Comparison of ENCODE assay signal across 24 mouse cellular contexts in genomic region chr14:101806607-101807006, GRCm38 (mm10).
DNase-seq lines count a peak whose midpoint lies in the region; ATAC-seq lines count a peak whose summit lies in the region.
"Had no signal": no experiment of that assay in that cellular context is flagged by ENCODE, and none has a peak within 500 bp of the region (broad histone marks: within the 10 kb centered on the region; RNA-seq: fewer than 3 reads in every experiment).

No protein-coding gene starts in this region.

- peak; percentile 55; the same call in 1 of the 2 replicates for ATAC-seq in kidney, embryonic 15.5 days (replicated peaks; ENCODE audit: low FRiP score)
- no peak for ATAC-seq in lung, embryonic 15.5 days (ENCODE audit: borderline replicate concordance, extremely low read depth, low FRiP score, low TSS enrichment)
- ATAC-seq: activated CD4-positive, CD25-positive, alpha-beta regulatory T cell, adult 4 months; CD4-positive, CD25-positive, alpha-beta regulatory T cell, adult 4 months; forebrain, embryonic 13.5 days; forebrain, embryonic 16.5 days; hindbrain, postnatal 0 days had no signal

- H3K4me3 ChIP-seq in kidney, embryonic 15.5 days (replicated peaks): no peak overlapping the region
- no peak overlapping the region for H3K4me3 ChIP-seq in lung, embryonic 15.5 days
- H3K4me3 ChIP-seq: forebrain, embryonic 10.5 days; forebrain, embryonic 13.5 days; heart, adult 2 months; heart, embryonic 10.5 days; heart, embryonic 13.5 days had no signal

- no peaks in the 10 kb centered on the region for H3K9me3 ChIP-seq in kidney, embryonic 15.5 days (replicated peaks)
- H3K9me3 ChIP-seq in lung, embryonic 15.5 days: no peaks in the 10 kb centered on the region
- H3K9me3 ChIP-seq: forebrain, embryonic 10.5 days; forebrain, embryonic 13.5 days; heart, embryonic 10.5 days; heart, embryonic 13.5 days had no signal

- peak overlapping the region; percentile 54; the same call in 1 of the 2 replicates for H3K27ac ChIP-seq in kidney, embryonic 15.5 days
- H3K27ac ChIP-seq in lung, embryonic 15.5 days: 0 out of 2 replicates have a peak overlapping the region, but pooled peaks have one; percentile 11
- H3K27ac ChIP-seq: forebrain, embryonic 10.5 days; forebrain, embryonic 13.5 days; heart, adult 2 months; heart, embryonic 10.5 days; heart, embryonic 13.5 days; hindbrain, embryonic 14.5 days; hindbrain, postnatal 0 days had no signal

- no peak for DNase-seq in kidney, postnatal 14 days
- no peak for DNase-seq in lung, postnatal 10 days
- peak; percentile 11 for DNase-seq in Muller cell, postnatal 12 days (ENCODE audit: inconsistent ontology term)
- peak; percentile 47 for DNase-seq in adipocyte (ENCODE audit: low spot score)
- DNase-seq: adrenal gland, postnatal 10 days; adrenal gland, postnatal 36 days; cerebellum, adult 18-20 months; cerebellum, adult 9-10 months; cerebellum, postnatal 14 days; gastrocnemius, postnatal 10 days; heart, adult 2 months; heart, postnatal 14 days; heart, postnatal 4 days had no signal

- peaks cover 32% of the 10 kb centered on the region for H3K4me1 ChIP-seq in kidney, embryonic 15.5 days
- H3K4me1 ChIP-seq in lung, embryonic 15.5 days: peaks cover 24% of the 10 kb centered on the region
- H3K4me1 ChIP-seq: forebrain, embryonic 13.5 days had no signal

- no peak overlapping the region for H3K9ac ChIP-seq in kidney, embryonic 15.5 days
- H3K9ac ChIP-seq in lung, embryonic 15.5 days: no peak overlapping the region
- H3K9ac ChIP-seq: forebrain, embryonic 13.5 days; heart, embryonic 13.5 days; hindbrain, embryonic 14.5 days had no signal

- H3K4me2 ChIP-seq in kidney, embryonic 15.5 days: no peak overlapping the region
- no peak overlapping the region for H3K4me2 ChIP-seq in lung, embryonic 15.5 days
- H3K4me2 ChIP-seq: forebrain, embryonic 13.5 days; heart, embryonic 13.5 days; hindbrain, embryonic 14.5 days had no signal

- no peaks in the 10 kb centered on the region for H3K27me3 ChIP-seq in kidney, embryonic 15.5 days
- no peaks in the 10 kb centered on the region for H3K27me3 ChIP-seq in lung, embryonic 15.5 days
- H3K27me3 ChIP-seq: forebrain, embryonic 13.5 days; heart, embryonic 13.5 days had no signal

- 63% methylated on average over 4 of the region's 4 CpGs for WGBS in kidney, embryonic 15.5 days
- WGBS in lung, embryonic 15.5 days: 76% methylated on average over 4 of the region's 4 CpGs

- H3K36me3 ChIP-seq in kidney, embryonic 15.5 days: no peaks in the 10 kb centered on the region
- H3K36me3 ChIP-seq in lung, embryonic 15.5 days: no peaks in the 10 kb centered on the region
- H3K36me3 ChIP-seq: forebrain, embryonic 10.5 days; heart, embryonic 10.5 days; heart, embryonic 13.5 days had no signal

Comparison
In these comparisons a context has a peak if more than half of its experiments do, and no peak if none do; other contexts are left out.
1. DNase-seq: peak in Muller cell, postnatal 12 days (single experiment) and adipocyte (single experiment); none in kidney, postnatal 14 days (single experiment) and lung, postnatal 10 days (single experiment).